Comparison of ENCODE assay signal across 9 mouse cellular contexts in genomic region chr7:129469496-129469895, GRCm38 (mm10).
A peak's percentile ranks its signal among the peaks of the same experiment; 100 is the strongest.
DNase-seq lines count a peak whose midpoint lies in the region; ATAC-seq and TF ChIP-seq lines count a peak whose summit lies in the region.
"Had no signal": no experiment of that assay in that cellular context is flagged by ENCODE, and none has a peak within 500 bp of the region (broad histone marks: within the 10 kb centered on the region; RNA-seq: fewer than 3 reads in every experiment).

No protein-coding gene starts in this region.

- WGBS in forebrain, embryonic 11.5 days = 9% methylated on average over 3 of the region's 3 CpGs
- 15% methylated on average over 3 of the region's 3 CpGs for WGBS in forebrain, embryonic 13.5 days
- WGBS in kidney, embryonic 15.5 days = 2% methylated on average over 3 of the region's 3 CpGs

- H3K9ac ChIP-seq in forebrain, embryonic 11.5 days (ENCODE audit: low read length) = no peak overlapping the region
- H3K9ac ChIP-seq in forebrain, embryonic 13.5 days = no peak overlapping the region
- no peak overlapping the region for H3K9ac ChIP-seq in kidney, embryonic 15.5 days
- H3K9ac ChIP-seq: neural tube, embryonic 12.5 days had no signal

- TF ChIP-seq CTCF in layer of hippocampus, adult 2 months (conservative IDR thresholded peaks at IDR 0.05) = no peak
- no peak for TF ChIP-seq CTCF in gastrocnemius, adult 2 months (IDR thresholded peaks at IDR 0.05)

- H3K27ac ChIP-seq in forebrain, embryonic 11.5 days (ENCODE audit: low read depth, low read length) = no peak overlapping the region
- no peak overlapping the region for H3K27ac ChIP-seq in forebrain, embryonic 13.5 days
- H3K27ac ChIP-seq in kidney, embryonic 15.5 days = no peak overlapping the region
- H3K27ac ChIP-seq in layer of hippocampus, adult 2 months = no peak overlapping the region
- no peak overlapping the region for H3K27ac ChIP-seq in gastrocnemius, adult 2 months
- H3K27ac ChIP-seq: neural tube, embryonic 12.5 days had no signal

- peak; percentile 78 for DNase-seq in forebrain, embryonic 11.5 days (ENCODE audit: low spot score)
- peak; percentile 75 for DNase-seq in ES-CJ7 (ENCODE audit: low read depth, low spot score)
- DNase-seq in embryo, embryonic 10.5 days (ENCODE audit: low spot score) = peak; percentile 85
- peak; percentile 88 for DNase-seq in mesoderm, embryonic 11.5 days (ENCODE audit: low read depth, low spot score)
- DNase-seq in layer of hippocampus, adult 2 months (ENCODE audit: low spot score in 2 of 2) = no peak
- no peak for DNase-seq in gastrocnemius, adult 2 months

- ATAC-seq in forebrain, embryonic 11.5 days (replicated peaks; ENCODE audit: low FRiP score) = no peak
- no peak for ATAC-seq in forebrain, embryonic 13.5 days
- ATAC-seq in kidney, embryonic 15.5 days (replicated peaks; ENCODE audit: low FRiP score) = peak; percentile 43; the same call in 1 of the 2 replicates

- no peak overlapping the region for H3K4me3 ChIP-seq in forebrain, embryonic 11.5 days (ENCODE audit: low read depth, low read length)
- no peak overlapping the region for H3K4me3 ChIP-seq in forebrain, embryonic 13.5 days
- no peak overlapping the region for H3K4me3 ChIP-seq in kidney, embryonic 15.5 days (replicated peaks)
- H3K4me3 ChIP-seq in layer of hippocampus, adult 2 months = no peak overlapping the region
- no peak overlapping the region for H3K4me3 ChIP-seq in gastrocnemius, adult 2 months
- H3K4me3 ChIP-seq: neural tube, embryonic 12.5 days had no signal

- no peaks in the 10 kb centered on the region for H3K27me3 ChIP-seq in forebrain, embryonic 11.5 days (ENCODE audit: control insufficient read depth, insufficient read depth, low read length)
- H3K27me3 ChIP-seq in forebrain, embryonic 13.5 days = no peaks in the 10 kb centered on the region
- H3K27me3 ChIP-seq in kidney, embryonic 15.5 days = no peaks in the 10 kb centered on the region
- H3K27me3 ChIP-seq: neural tube, embryonic 12.5 days had no signal

- no peaks in the 10 kb centered on the region for H3K9me3 ChIP-seq in forebrain, embryonic 11.5 days (ENCODE audit: control insufficient read depth, low read length)
- H3K9me3 ChIP-seq in forebrain, embryonic 13.5 days (replicated peaks) = no peaks in the 10 kb centered on the region
- no peaks in the 10 kb centered on the region for H3K9me3 ChIP-seq in kidney, embryonic 15.5 days (replicated peaks)
- H3K9me3 ChIP-seq: neural tube, embryonic 12.5 days had no signal

- intact Hi-C loops in gastrocnemius, adult 2 months (cut with DNase I) = no loop called here

- no peaks in the 10 kb centered on the region for H3K36me3 ChIP-seq in forebrain, embryonic 11.5 days (ENCODE audit: control insufficient read depth, insufficient read depth, low read length)
- no peaks in the 10 kb centered on the region for H3K36me3 ChIP-seq in forebrain, embryonic 13.5 days (ENCODE audit: poor library complexity, severe bottlenecking)
- no peaks in the 10 kb centered on the region for H3K36me3 ChIP-seq in kidney, embryonic 15.5 days
- H3K36me3 ChIP-seq: neural tube, embryonic 12.5 days had no signal

- no peaks in the 10 kb centered on the region for H3K4me1 ChIP-seq in forebrain, embryonic 11.5 days (replicated peaks; ENCODE audit: control insufficient read depth, insufficient read depth, low read length)
- H3K4me1 ChIP-seq in forebrain, embryonic 13.5 days = no peaks in the 10 kb centered on the region
- no peaks in the 10 kb centered on the region for H3K4me1 ChIP-seq in kidney, embryonic 15.5 days
- H3K4me1 ChIP-seq: neural tube, embryonic 12.5 days had no signal

- H3K4me2 ChIP-seq in forebrain, embryonic 11.5 days (ENCODE audit: low read depth, low read length, severe bottlenecking) = no peak overlapping the region
- H3K4me2 ChIP-seq in forebrain, embryonic 13.5 days = no peak overlapping the region
- H3K4me2 ChIP-seq in kidney, embryonic 15.5 days = no peak overlapping the region
- H3K4me2 ChIP-seq: neural tube, embryonic 12.5 days had no signal

Comparison
In these comparisons a context has a peak if more than half of its experiments do, and no peak if none do; other contexts are left out.
1. DNase-seq: peak in forebrain, embryonic 11.5 days (single experiment), ES-CJ7 (single experiment), embryo, embryonic 10.5 days (single experiment) and mesoderm, embryonic 11.5 days (single experiment); none in layer of hippocampus, adult 2 months (0 of 2) and gastrocnemius, adult 2 months (single experiment).